Mouse (Mus musculus) retina, adult 2 months (tissue): ENCODE results near the gene Asb1.

Experiments
- DNase-seq: peaks from one replicate; pipeline ENCODE4 v3.0.0-alpha.2; 2012; ENCODE audit warnings: low read depth, low spot score

The Asb1 gene

GRCm38 (mm10) chr1:91606701-91607100 lies 66.4 kb downstream of the Asb1 start:
- DNase-seq, result no peak

- DNase-seq, result no peak
These were observed 66.8 kb downstream of the Asb1 start for GRCm38 (mm10) chr1:91607141-91607540.
